Mouse (Mus musculus) WW6 (cell line): ENCODE measurements around the gene Ttc39a.

ENCODE experiments used
- DNase-seq: peaks from one replicate; pipeline ENCODE4 v3.0.0-alpha.2; 2013; ENCODE audit warnings: low read depth, low spot score

Ttc39a gene

GRCm38 (mm10) chr4:109420138-109420795, 13.8 kb downstream of the Ttc39a start:
- no peak for DNase-seq

- DNase-seq: no peak
These were observed 15.2 kb downstream of the Ttc39a start for GRCm38 (mm10) chr4:109421608-109422007.

- no peak for DNase-seq
These were observed 16.0 kb downstream of the Ttc39a start for GRCm38 (mm10) chr4:109422436-109422835.

GRCm38 (mm10) chr4:109423438-109423837, 17.0 kb downstream of the Ttc39a start:
- DNase-seq: no peak

GRCm38 (mm10) chr4:109427058-109427457, 20.6 kb downstream of the Ttc39a start:
- DNase-seq: no peak

- no peak for DNase-seq
These were observed 23.8 kb downstream of the Ttc39a start for GRCm38 (mm10) chr4:109430250-109430649.

GRCm38 (mm10) chr4:109430854-109431253, 24.4 kb downstream of the Ttc39a start:
- DNase-seq: peak; percentile 80

GRCm38 (mm10) chr4:109432668-109433375, 26.4 kb downstream of the Ttc39a start:
- DNase-seq: no peak

- no peak for DNase-seq
These were observed 27.2 kb downstream of the Ttc39a start for GRCm38 (mm10) chr4:109433641-109434040.

GRCm38 (mm10) chr4:109434256-109434655, 27.8 kb downstream of the Ttc39a start:
- no peak for DNase-seq

GRCm38 (mm10) chr4:109437913-109438878, 31.8 kb downstream of the Ttc39a start:
- peak; percentile 29 for DNase-seq

GRCm38 (mm10) chr4:109439101-109439500, 32.7 kb downstream of the Ttc39a start:
- no peak for DNase-seq

- no peak for DNase-seq
These were observed 33.4 kb downstream of the Ttc39a start for GRCm38 (mm10) chr4:109439825-109440248.

- no peak for DNase-seq
These were observed 34.0 kb downstream of the Ttc39a start for GRCm38 (mm10) chr4:109440381-109440780.

- DNase-seq: no peak
These were observed 34.6 kb downstream of the Ttc39a start for GRCm38 (mm10) chr4:109441000-109441399.

- DNase-seq: no peak
These were observed 35.7 kb downstream of the Ttc39a start for GRCm38 (mm10) chr4:109442126-109442525.

- no peak for DNase-seq
These were observed 36.2 kb downstream of the Ttc39a start for GRCm38 (mm10) chr4:109442649-109443048.

GRCm38 (mm10) chr4:109444471-109444870, 38.0 kb downstream of the Ttc39a start:
- no peak for DNase-seq

- no peak for DNase-seq
These were observed 38.5 kb downstream of the Ttc39a start for GRCm38 (mm10) chr4:109444951-109445350.

GRCm38 (mm10) chr4:109445397-109445796, 39.0 kb downstream of the Ttc39a start:
- DNase-seq: no peak

GRCm38 (mm10) chr4:109445956-109446355, 39.5 kb downstream of the Ttc39a start:
- no peak for DNase-seq

GRCm38 (mm10) chr4:109448531-109448930, 42.1 kb downstream of the Ttc39a start:
- DNase-seq: no peak
